Mouse (Mus musculus): ENCODE results near the gene Olfr448. TPM values are rescaled to one million over a fixed set of nuclear protein-coding genes. Genes with fewer than 3 reads are reported as not detected.
A peak's percentile ranks its signal among the peaks of the same experiment; 100 is the strongest.

Gene Olfr448
- not detected in 2 replicates for polyA plus RNA-seq (2015; fragmentation: Nextera tagmentation; extraction: Ambion mirVana)

DNA sequence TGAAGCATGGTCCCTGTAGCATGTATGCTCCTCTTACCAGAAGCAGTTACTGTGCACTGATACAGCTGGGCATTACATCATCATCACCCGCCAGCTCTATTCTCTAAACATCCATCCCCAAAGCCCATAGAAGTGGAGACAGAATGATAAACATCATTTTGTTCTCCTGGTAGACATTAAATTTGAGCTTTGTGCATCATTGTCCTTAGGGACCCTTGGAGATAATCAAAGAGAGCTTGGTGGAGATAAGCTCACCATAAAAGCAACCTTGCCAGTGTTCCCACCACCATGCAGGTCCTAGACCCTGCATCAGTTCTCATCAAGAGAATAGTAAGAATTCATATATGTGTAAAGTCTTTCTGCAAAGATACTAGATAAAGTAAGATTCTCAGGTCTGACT is at the start of gene Olfr448:
TSS of gene Olfr448 (plus strand) at position 301 of the 400 bp plus-strand sequence.
- no peak within 1 kb of the TSS for H3K4me2 ChIP-seq (replicated peaks; ENCODE audit: low read depth, low read length)
- DNase-seq (ENCODE audit: low spot score) (no peak), ATAC-seq (no peak)
- no peak within 1 kb of the TSS for H3K9ac ChIP-seq (replicated peaks; ENCODE audit: low read depth)
- no peak within 1 kb of the TSS for H3K27ac ChIP-seq (ENCODE audit: low read length)
- H3K36me3 ChIP-seq (ENCODE audit: insufficient read depth, low read length): no peaks in the 10 kb centered on the region
- no peak for TF ChIP-seq CTCF (IDR thresholded peaks at IDR 0.05)
- no peak for TF ChIP-seq EP300 (IDR thresholded peaks at IDR 0.05)
- 88% methylated on average over 1 of the region's 1 CpGs for WGBS
- H3K9me3 ChIP-seq (ENCODE audit: low read length): no peaks in the 10 kb centered on the region
- no peak within 1 kb of the TSS for H3K4me3 ChIP-seq (ENCODE audit: low read depth, low read length)
- H3K4me1 ChIP-seq (ENCODE audit: insufficient read depth, low read depth, low read length): no peaks in the 10 kb centered on the region
- H3K27me3 ChIP-seq (replicated peaks; ENCODE audit: insufficient read depth, low read length): no peaks in the 10 kb centered on the region

DNA sequence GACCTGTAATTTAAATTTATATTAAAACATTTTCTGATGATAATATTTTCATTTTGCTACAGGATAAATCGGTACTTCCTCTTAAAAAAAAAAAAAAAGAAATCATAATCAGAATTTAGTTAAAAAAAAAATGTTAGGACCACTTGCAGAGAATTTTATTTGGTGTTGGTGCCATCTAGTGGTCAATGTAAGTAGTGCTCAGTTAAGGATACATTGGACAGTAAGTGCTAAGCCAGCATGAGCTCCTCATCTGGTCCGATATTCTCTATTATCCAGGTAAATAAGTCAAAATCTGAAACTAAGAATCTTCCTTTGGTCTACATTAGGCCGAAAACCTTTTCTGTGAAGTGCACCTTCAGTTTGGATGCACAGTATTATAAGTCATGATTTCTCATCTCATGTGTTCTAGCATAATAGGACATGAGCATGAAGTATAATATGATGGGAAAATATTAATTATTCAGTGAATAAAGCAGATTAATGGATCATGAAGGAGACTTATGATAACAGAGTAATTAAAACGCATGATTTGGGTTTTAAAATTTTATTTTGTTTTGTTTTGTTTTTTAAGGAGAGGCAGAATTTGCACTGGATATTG is 29.9 kb upstream of the Olfr448 start:
- TF ChIP-seq CTCF (IDR thresholded peaks at IDR 0.05) (peak; percentile 75), EP300 (IDR thresholded peaks at IDR 0.05) (no peak)
- H3K9ac ChIP-seq (replicated peaks; ENCODE audit: low read depth): no peak overlapping the region
- ATAC-seq: no peak
- H3K4me3 ChIP-seq (ENCODE audit: low read depth, low read length): no peak overlapping the region
- DNase-seq (ENCODE audit: low spot score): peak; percentile 67
- H3K27me3 ChIP-seq (replicated peaks; ENCODE audit: insufficient read depth, low read length): no peaks in the 10 kb centered on the region
- H3K27ac ChIP-seq (ENCODE audit: low read length): no peak overlapping the region
- no peaks in the 10 kb centered on the region for H3K4me1 ChIP-seq (ENCODE audit: insufficient read depth, low read depth, low read length)
- 7% methylated on average over 4 of the region's 4 CpGs for WGBS
- no peak overlapping the region for H3K4me2 ChIP-seq (replicated peaks; ENCODE audit: low read depth, low read length)
- no peaks in the 10 kb centered on the region for H3K36me3 ChIP-seq (ENCODE audit: insufficient read depth, low read length)
- no peaks in the 10 kb centered on the region for H3K9me3 ChIP-seq (ENCODE audit: low read length)

DNA sequence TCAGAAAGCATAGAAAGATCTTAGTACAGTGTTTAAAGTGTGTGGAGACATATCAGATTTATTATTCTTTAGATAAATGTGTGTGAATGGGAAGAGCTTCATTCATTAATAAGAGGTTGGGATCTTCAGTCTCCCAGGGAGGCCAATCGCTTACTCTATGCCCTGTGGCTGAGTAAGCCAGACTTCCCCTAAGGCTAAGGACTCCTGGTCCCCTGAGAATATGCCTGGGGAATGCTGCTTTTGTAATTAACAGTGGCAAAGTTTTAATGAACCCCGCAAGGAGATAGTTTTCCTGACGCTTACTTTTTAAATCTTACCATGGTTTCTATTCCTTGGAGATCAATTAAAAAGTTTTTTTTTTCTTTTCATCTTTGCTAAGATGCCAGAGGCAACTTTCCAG is 20.5 kb upstream of the Olfr448 start:
- H3K9me3 ChIP-seq (ENCODE audit: low read length): no peaks in the 10 kb centered on the region
- no peaks in the 10 kb centered on the region for H3K4me1 ChIP-seq (ENCODE audit: insufficient read depth, low read depth, low read length)
- no peak for ATAC-seq
- H3K4me3 ChIP-seq (ENCODE audit: low read depth, low read length): no peak overlapping the region
- no peak overlapping the region for H3K27ac ChIP-seq (ENCODE audit: low read length)
- no peaks in the 10 kb centered on the region for H3K36me3 ChIP-seq (ENCODE audit: insufficient read depth, low read length)
- no peaks in the 10 kb centered on the region for H3K27me3 ChIP-seq (replicated peaks; ENCODE audit: insufficient read depth, low read length)
- 82% methylated on average over 3 of the region's 3 CpGs for WGBS
- no peak overlapping the region for H3K4me2 ChIP-seq (replicated peaks; ENCODE audit: low read depth, low read length)
- H3K9ac ChIP-seq (replicated peaks; ENCODE audit: low read depth): no peak overlapping the region
- TF ChIP-seq CTCF (IDR thresholded peaks at IDR 0.05) (no peak), EP300 (IDR thresholded peaks at IDR 0.05) (no peak)
- no peak for DNase-seq (ENCODE audit: low spot score)

DNA sequence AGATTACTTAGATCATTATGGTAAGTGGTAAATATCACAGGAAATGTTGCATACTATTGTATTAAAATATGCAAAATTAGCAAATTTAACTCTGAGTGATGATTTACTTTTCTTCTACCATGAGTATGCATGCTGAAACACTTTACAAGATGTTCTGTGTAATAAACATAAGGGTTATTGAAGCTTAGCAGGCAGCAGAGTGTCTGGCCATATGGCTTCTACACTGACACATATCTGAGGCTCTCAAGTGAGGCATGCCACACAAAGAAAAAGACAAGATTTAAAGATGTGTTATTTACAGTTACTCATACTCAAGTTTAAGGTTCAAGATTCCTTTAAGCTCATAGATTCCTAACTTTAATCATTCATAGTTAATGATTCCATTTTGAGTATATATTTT is 13.9 kb upstream of the Olfr448 start:
- TF ChIP-seq CTCF (IDR thresholded peaks at IDR 0.05) (no peak), EP300 (IDR thresholded peaks at IDR 0.05) (no peak)
- no peak for ATAC-seq
- no peaks in the 10 kb centered on the region for H3K4me1 ChIP-seq (ENCODE audit: insufficient read depth, low read depth, low read length)

DNA sequence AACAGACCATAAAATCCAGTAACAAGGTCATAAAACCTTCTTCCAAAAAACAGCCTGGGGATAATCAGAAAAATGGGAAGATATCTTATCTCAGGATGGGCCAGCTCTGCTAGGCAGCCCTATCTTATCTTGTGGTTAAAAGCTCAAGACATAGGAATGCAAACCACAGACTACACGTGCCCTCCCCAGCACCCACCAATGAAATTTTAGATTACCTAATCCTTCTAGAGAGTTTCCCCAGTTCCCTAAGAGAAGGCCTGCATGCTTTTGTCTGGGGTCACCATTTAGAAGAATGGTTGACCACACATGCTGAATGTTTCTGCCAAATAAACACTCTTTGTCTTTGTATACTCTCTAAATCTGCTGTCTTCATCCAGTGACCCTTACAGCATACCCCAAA is 10.1 kb downstream of the Olfr448 start:
- Histone ChIP-seq H3K4me2 (replicated peaks; ENCODE audit: low read depth, low read length) (no peak overlapping the region), H3K36me3 (ENCODE audit: insufficient read depth, low read length) (no peaks in the 10 kb centered on the region), H3K9ac (replicated peaks; ENCODE audit: low read depth) (no peak overlapping the region), H3K4me1 (ENCODE audit: insufficient read depth, low read depth, low read length) (no peaks in the 10 kb centered on the region), H3K27me3 (replicated peaks; ENCODE audit: insufficient read depth, low read length) (no peaks in the 10 kb centered on the region), H3K27ac (ENCODE audit: low read length) (no peak overlapping the region), H3K9me3 (ENCODE audit: low read length) (no peaks in the 10 kb centered on the region), H3K4me3 (ENCODE audit: low read depth, low read length) (no peak overlapping the region)
- DNase-seq (ENCODE audit: low spot score) (no peak), ATAC-seq (no peak)
- 5% methylated on average over 1 of the region's 1 CpGs for WGBS
- TF ChIP-seq EP300 (IDR thresholded peaks at IDR 0.05): no peak
- TF ChIP-seq CTCF (IDR thresholded peaks at IDR 0.05): no peak

More for the DNA sequence above, 13.9 kb upstream of the Olfr448 start:
- Histone ChIP-seq H3K27me3 (replicated peaks; ENCODE audit: insufficient read depth, low read length) (no peaks in the 10 kb centered on the region), H3K36me3 (ENCODE audit: insufficient read depth, low read length) (no peaks in the 10 kb centered on the region), H3K9me3 (ENCODE audit: low read length) (no peaks in the 10 kb centered on the region), H3K4me3 (ENCODE audit: low read depth, low read length) (no peak overlapping the region), H3K9ac (replicated peaks; ENCODE audit: low read depth) (no peak overlapping the region), H3K27ac (ENCODE audit: low read length) (no peak overlapping the region), H3K4me2 (replicated peaks; ENCODE audit: low read depth, low read length) (no peak overlapping the region)
- DNase-seq (ENCODE audit: low spot score): no peak

DNA sequence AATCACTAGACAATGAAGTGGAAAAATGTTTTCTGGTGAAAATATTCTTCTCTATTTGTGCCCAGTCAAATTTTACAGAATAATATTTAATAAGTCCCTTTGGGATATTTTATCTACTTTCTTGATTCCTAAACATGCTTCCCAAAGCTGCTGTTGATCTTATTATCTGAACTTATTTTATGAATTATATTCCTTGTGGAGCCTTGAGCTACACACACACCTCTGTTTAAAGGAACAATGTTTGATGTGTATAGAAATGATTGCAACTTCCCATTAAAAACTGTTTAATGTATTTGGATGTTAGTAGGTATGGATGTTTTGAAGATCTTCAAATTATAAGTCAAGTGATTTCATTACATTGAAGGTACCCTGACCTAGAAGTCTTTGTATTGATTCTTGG is 18.3 kb downstream of the Olfr448 start, which contains the start of gene Olfr447:
TSS of gene Olfr447 (plus strand) at position 301 of the 400 bp plus-strand sequence.
- H3K27me3 ChIP-seq (replicated peaks; ENCODE audit: insufficient read depth, low read length): no peaks in the 10 kb centered on the region
- no peak for TF ChIP-seq CTCF (IDR thresholded peaks at IDR 0.05)
- TF ChIP-seq EP300 (IDR thresholded peaks at IDR 0.05): no peak
- no peak within 1 kb of the TSS for H3K27ac ChIP-seq (ENCODE audit: low read length)
- no peaks in the 10 kb centered on the region for H3K9me3 ChIP-seq (ENCODE audit: low read length)
- no peak within 1 kb of the TSS for H3K4me3 ChIP-seq (ENCODE audit: low read depth, low read length)
- no peak for DNase-seq (ENCODE audit: low spot score)
- no peak within 1 kb of the TSS for H3K9ac ChIP-seq (replicated peaks; ENCODE audit: low read depth)
- no peaks in the 10 kb centered on the region for H3K4me1 ChIP-seq (ENCODE audit: insufficient read depth, low read depth, low read length)
- H3K4me2 ChIP-seq (replicated peaks; ENCODE audit: low read depth, low read length): no peak within 1 kb of the TSS
- ATAC-seq: no peak
- no peaks in the 10 kb centered on the region for H3K36me3 ChIP-seq (ENCODE audit: insufficient read depth, low read length)

DNA sequence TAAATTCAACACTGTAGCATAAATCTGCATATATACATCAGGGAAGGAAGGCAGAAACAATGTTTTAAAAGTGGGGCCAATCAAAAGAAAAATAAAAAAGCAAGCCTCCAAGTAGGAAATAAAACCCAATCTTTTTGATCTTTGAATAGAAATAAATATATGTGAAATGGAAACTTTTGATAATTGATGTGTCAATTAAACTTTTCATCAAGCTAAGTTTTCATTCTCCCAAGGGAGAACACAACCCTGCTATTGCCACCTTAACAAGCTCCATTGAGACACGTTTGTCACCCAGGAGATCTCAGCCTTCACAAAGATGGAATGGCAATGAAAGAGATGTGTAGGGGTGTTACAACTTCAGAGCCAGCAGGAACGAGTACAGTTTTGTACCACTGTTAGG is 30.8 kb downstream of the Olfr448 start, which contains the start of gene Olfr446:
TSS of gene Olfr446 (plus strand) at position 301 of the 400 bp plus-strand sequence.
- no peaks in the 10 kb centered on the region for H3K9me3 ChIP-seq (ENCODE audit: low read length)
- 69% methylated on average over 2 of the region's 2 CpGs for WGBS
- DNase-seq (ENCODE audit: low spot score) (no peak), ATAC-seq (no peak)
- no peak within 1 kb of the TSS for H3K9ac ChIP-seq (replicated peaks; ENCODE audit: low read depth)
- no peak within 1 kb of the TSS for H3K27ac ChIP-seq (ENCODE audit: low read length)
- TF ChIP-seq CTCF (IDR thresholded peaks at IDR 0.05): no peak
- no peak for TF ChIP-seq EP300 (IDR thresholded peaks at IDR 0.05)
- no peak within 1 kb of the TSS for H3K4me3 ChIP-seq (ENCODE audit: low read depth, low read length)
- H3K4me2 ChIP-seq (replicated peaks; ENCODE audit: low read depth, low read length): no peak within 1 kb of the TSS
- no peaks in the 10 kb centered on the region for H3K27me3 ChIP-seq (replicated peaks; ENCODE audit: insufficient read depth, low read length)
- H3K4me1 ChIP-seq (ENCODE audit: insufficient read depth, low read depth, low read length): no peaks in the 10 kb centered on the region
- no peaks in the 10 kb centered on the region for H3K36me3 ChIP-seq (ENCODE audit: insufficient read depth, low read length)

Other genes starting within 250 kb of the Olfr448 start
- gene Tcaf2, start 245.2 kb upstream of the Olfr448 start, polyA plus RNA-seq (2015; fragmentation: Nextera tagmentation; extraction: Ambion mirVana): 2.7 TPM in 2 replicates
- gene Tcaf1, start 180.4 kb upstream of the Olfr448 start, polyA plus RNA-seq (2015; fragmentation: Nextera tagmentation; extraction: Ambion mirVana): 36.9 and 41.2 TPM in 2 replicates
- gene Olfr453, start 151.1 kb upstream of the Olfr448 start, polyA plus RNA-seq (2015; fragmentation: Nextera tagmentation; extraction: Ambion mirVana): not detected in 2 replicates
- gene Olfr38, start 134.0 kb upstream of the Olfr448 start, polyA plus RNA-seq (2015; fragmentation: Nextera tagmentation; extraction: Ambion mirVana): not detected in 2 replicates
- gene Olfr452, start 105.3 kb upstream of the Olfr448 start, polyA plus RNA-seq (2015; fragmentation: Nextera tagmentation; extraction: Ambion mirVana): not detected in 2 replicates
- not detected in 2 replicates for gene Olfr450, start 78.5 kb upstream of the Olfr448 start, polyA plus RNA-seq (2015; fragmentation: Nextera tagmentation; extraction: Ambion mirVana)
- not detected in 2 replicates for gene Olfr449, start 56.1 kb upstream of the Olfr448 start, polyA plus RNA-seq (2015; fragmentation: Nextera tagmentation; extraction: Ambion mirVana)
- not detected in 2 replicates for gene Olfr447, start 18.4 kb downstream of the Olfr448 start, polyA plus RNA-seq (2015; fragmentation: Nextera tagmentation; extraction: Ambion mirVana)
- not detected in 2 replicates for gene Olfr446, start 30.9 kb downstream of the Olfr448 start, polyA plus RNA-seq (2015; fragmentation: Nextera tagmentation; extraction: Ambion mirVana)
- gene Olfr444, start 58.6 kb downstream of the Olfr448 start, polyA plus RNA-seq (2015; fragmentation: Nextera tagmentation; extraction: Ambion mirVana): not detected in 2 replicates
- gene Olfr441, start 215.9 kb downstream of the Olfr448 start, polyA plus RNA-seq (2015; fragmentation: Nextera tagmentation; extraction: Ambion mirVana): not detected in 2 replicates